Mouse (Mus musculus): Measurements from ENCODE around the gene Hddc3.

GRCm38 (mm10) chr7:80398654-80399444, 55.9 kb downstream of the Hddc3 start:
- no peak for TF ChIP-seq CTCF (IDR thresholded peaks at IDR 0.05; ENCODE audit: low read depth)
- no peak for TF ChIP-seq EP300 (IDR thresholded peaks at IDR 0.05; ENCODE audit: low read depth)

All from liver, embryonic 14.5 days (tissue).